Mouse (Mus musculus) forelimb bud, embryonic 11.5 days (tissue): ENCODE measurements around the gene Mettl23.
"Not testable (repeated sequence)": the region's sequence is repeated elsewhere in the genome, so short reads cannot be mapped to it uniquely, and the experiment has no call there.

ENCODE experiments used
- DNase-seq: peaks from one replicate; pipeline ENCODE4 v3.0.0-alpha.2; 2012; ENCODE audit warnings: low read depth, low spot score

Gene Mettl23

DNA sequence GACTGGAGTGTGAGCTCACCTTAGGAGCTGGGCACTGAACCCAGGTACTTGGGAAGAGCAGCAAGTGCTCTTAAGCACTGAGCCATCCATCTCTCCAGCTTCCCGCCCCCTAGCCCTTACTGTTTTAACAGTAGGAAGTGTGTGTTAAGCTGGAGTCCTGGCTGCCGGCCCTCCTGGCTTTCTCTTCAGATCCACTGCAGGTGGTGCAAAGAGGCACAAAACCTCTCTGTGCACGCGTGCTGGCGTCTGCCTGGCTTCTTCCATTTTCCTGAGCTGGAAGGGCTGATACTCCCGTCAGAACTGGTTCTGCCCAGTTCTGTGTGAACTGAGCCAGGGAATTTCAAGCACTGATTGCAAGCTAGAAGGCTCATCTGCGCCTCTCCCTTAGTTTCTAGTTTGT is 37.8 kb downstream of the Mettl23 start:
- DNase-seq = no peak

DNA sequence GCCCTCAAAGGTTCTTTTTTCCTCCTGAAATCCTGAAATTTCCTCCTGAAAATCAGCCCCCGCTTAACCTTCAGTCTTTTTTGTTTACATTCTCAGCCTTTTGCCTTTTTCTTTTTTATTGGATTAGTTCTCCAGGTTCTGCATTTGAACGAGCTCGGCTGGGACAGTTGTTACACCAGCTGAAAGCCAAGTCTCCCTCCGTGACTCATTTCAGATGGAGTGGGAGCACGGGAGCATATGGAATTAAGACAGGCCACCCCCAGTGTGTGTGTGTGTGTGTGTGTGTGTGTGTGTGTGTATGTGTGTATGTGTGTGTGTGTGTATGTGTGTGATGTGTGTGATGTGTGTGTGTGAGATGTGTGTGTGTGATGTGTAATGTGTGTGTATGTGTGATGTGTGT is 38.4 kb downstream of the Mettl23 start:
- no peak for DNase-seq

GRCm38 (mm10) chr11:116882446-116882845 is 39.4 kb downstream of the Mettl23 start:
- no peak for DNase-seq

DNA sequence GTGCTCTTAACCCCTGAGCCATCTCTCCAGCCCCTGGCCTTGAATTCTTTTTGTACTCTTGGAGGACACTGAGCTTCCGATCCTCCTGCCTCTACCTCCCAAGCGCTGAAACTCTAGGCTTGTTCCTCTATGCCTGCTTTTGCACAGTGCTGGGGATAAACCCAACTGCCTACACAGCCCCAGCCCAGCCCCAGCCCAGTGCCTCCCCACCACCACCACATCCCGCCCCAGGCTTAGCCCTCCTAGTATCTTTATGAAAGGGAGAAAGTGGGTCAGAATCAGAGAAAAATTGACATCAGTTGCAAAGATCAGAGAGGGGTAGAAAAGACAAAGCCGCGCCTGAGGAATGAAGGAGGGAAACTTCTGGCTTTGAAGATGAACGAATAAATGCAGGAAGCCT is 41.0 kb downstream of the Mettl23 start:
- no peak for DNase-seq

DNA sequence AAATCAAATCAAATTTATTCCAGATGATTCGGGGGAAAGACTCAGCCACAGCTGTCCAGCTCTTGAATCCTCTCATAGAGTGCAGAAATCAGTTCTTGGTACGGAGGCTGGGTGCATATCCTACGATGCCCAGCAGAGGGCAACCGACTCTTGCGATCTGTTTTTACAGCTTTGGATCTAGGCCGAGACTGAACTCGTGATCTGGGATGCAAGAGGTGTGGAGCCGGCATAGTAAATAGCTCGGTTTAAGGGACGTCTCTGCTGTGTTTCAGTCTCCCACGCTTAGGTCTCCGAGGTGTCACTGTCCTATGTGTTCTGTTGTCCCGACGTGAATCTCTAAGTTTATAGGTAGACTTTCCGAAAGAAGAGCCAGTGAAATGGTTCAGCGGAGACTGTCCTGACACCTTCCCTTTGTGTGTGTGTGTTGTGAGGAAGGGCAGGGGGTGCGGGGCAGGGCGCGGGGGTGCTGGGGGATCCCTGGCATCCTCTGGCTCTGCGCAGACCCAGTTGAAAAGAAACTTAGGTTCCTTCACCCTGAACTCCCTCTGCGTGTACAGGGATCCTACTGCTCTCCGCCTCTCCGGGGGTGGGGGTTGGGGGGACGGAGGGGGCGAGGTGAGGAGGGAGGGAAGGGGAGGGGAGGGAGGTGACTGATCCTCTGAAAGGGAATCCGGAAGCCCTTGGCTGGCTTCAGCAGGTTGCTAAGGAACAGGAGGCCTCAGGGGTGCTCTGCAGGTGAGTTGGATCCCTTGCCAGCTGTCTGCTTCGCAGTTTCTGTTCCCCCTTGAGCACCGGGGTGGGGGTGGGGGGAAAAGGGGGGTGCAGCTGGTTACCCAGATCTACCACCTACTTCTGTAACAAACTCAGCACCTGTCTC is 42.4 kb downstream of the Mettl23 start:
- peak; percentile 88 for DNase-seq

- DNase-seq = no peak
Observed at GRCm38 (mm10) chr11:116887136-116887535, 44.1 kb downstream of the Mettl23 start.

GRCm38 (mm10) chr11:116893532-116894442 is 50.7 kb downstream of the Mettl23 start:
- DNase-seq = no peak

DNA sequence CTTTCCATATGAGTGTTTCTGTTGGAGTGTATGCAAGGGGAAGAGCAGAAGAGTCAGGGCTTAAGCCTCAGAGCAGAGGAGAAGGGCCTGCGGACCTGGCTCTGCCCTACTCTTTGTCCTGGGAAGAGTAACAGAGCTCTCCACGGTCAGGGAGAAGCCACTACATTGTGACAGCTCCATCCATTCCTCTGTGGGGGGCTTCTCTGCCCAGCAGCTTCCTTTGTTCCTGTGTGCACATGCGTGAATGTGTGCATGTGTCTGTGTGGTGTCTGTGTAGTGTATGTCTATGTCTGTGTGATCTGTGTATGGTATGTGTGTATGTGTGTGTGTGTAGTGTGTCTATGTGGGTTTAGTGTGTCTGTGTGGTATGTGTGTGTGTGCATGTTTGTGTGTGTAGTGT is 52.3 kb downstream of the Mettl23 start:
- DNase-seq = no peak

DNA sequence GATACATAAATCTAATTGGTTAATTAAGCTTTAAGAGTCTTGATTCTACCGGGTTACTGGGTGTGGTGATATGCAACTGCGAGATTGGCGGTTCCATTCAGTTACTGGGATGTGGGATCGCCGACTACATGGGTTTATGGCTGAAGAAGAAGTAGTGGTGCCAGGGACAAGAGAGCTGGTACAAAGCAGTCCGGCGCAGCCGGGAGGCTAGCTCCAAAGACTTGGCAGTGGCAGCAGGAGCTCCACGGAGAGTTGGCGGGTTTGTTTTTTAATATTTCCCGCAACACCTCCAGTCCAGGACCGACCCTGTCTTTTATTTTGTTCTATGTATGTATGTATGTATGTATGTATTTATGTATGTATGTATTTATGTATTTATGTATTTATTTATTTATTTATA is 56.2 kb downstream of the Mettl23 start:
- DNase-seq = no peak

DNA sequence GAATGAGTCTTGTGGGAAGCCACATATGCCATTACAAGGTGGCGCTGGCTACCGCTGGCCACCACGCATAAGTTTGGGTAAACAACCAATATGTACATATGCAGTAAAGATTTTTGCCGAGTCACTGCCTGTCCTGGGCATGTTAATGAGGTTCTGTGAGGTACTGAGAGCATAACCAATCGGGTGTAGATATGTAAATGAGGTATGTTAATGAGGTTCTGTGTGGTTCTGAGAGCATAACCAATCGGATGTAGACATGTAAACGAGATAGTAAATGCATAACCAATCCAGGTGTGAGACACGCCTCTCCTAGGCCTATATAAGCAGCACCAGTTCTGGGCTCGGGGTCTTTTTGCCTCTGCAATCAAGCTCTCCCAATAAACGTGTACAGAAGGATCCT is 59.5 kb downstream of the Mettl23 start:
- not testable (repeated sequence) for DNase-seq
